ENCODE assay signal across 8 mouse cellular contexts in genomic region chr14:120296231-120297006, GRCm38 (mm10). TPM values are rescaled to one million over a fixed set of nuclear protein-coding genes. Genes with fewer than 3 reads are reported as not detected.
DNase-seq lines count a peak whose midpoint lies in the region.

No protein-coding gene starts in this region.

- H3K9me3 ChIP-seq in limb, embryonic 10.5 days (replicated peaks), result no peaks in the 10 kb centered on the region

- no peak overlapping the region for H3K4me3 ChIP-seq in limb, embryonic 10.5 days

- 0 out of 2 replicates have a peak, but pooled peaks cover 2% of the 10 kb centered on the region for H3K36me3 ChIP-seq in limb, embryonic 10.5 days

- H3K4me1 ChIP-seq in limb, embryonic 10.5 days, result peaks cover 54% of the 10 kb centered on the region

- 84% methylated on average over 17 of the region's 17 CpGs for WGBS in limb, embryonic 10.5 days

- peak; percentile 35 for DNase-seq in kidney, adult 18-20 months
- DNase-seq in kidney, adult 11 months, result no peak
- peak; percentile 69 for DNase-seq in NIH3T3 (ENCODE audit: low read depth)
- peak; percentile 65 to 67 for DNase-seq in heart, adult 9 months (ENCODE audit: low spot score in 2 of 2)
- no peak for DNase-seq in limb, embryonic 10.5 days (ENCODE audit: low spot score)
- no peak for DNase-seq in thymus, postnatal 36 days
- no peak for DNase-seq in right cerebral cortex, postnatal 10 days (ENCODE audit: low spot score in 2 of 2)
- no peak for DNase-seq in layer of hippocampus, adult 18-20 months (ENCODE audit: low spot score in 2 of 2)

- peak overlapping the region; percentile 72 for H3K27ac ChIP-seq in limb, embryonic 10.5 days

- no peaks in the 10 kb centered on the region for H3K27me3 ChIP-seq in limb, embryonic 10.5 days (ENCODE audit: low read depth, poor library complexity, severe bottlenecking)

RNA-seq across cellular contexts. Expression of gene Mbnl2, which starts 20.9 kb away (rescaled TPM):
- polyA plus RNA-seq in limb, embryonic 10.5 days (2016; fragmentation: Nextera tagmentation; extraction: Ambion mirVana), result 33.8 and 45.5 TPM in 2 replicates
- 100 to 1,000 TPM; 246 to 260 TPM for total RNA-seq in layer of hippocampus, adult 18-20 months (2021)

Comparison
In these comparisons a context has a peak if more than half of its experiments do, and no peak if none do; other contexts are left out.
1. DNase-seq: peak in kidney, adult 18-20 months (single experiment), NIH3T3 (single experiment) and heart, adult 9 months (2 of 2); none in kidney, adult 11 months (single experiment), limb, embryonic 10.5 days (single experiment), thymus, postnatal 36 days (0 of 2), right cerebral cortex, postnatal 10 days (0 of 2) and layer of hippocampus, adult 18-20 months (0 of 2).